Mouse (Mus musculus) layer of hippocampus, adult 11-12 months (tissue): Measurements from ENCODE around the gene Dennd1a.
"Not testable (repeated sequence)": the region's sequence is repeated elsewhere in the genome, so short reads cannot be mapped to it uniquely, and the experiment has no call there.

Experiments used
- DNase-seq: peaks from one replicate; pipeline ENCODE4 v3.0.0; 2022; ENCODE audit warnings: low spot score

The Dennd1a gene

DNA sequence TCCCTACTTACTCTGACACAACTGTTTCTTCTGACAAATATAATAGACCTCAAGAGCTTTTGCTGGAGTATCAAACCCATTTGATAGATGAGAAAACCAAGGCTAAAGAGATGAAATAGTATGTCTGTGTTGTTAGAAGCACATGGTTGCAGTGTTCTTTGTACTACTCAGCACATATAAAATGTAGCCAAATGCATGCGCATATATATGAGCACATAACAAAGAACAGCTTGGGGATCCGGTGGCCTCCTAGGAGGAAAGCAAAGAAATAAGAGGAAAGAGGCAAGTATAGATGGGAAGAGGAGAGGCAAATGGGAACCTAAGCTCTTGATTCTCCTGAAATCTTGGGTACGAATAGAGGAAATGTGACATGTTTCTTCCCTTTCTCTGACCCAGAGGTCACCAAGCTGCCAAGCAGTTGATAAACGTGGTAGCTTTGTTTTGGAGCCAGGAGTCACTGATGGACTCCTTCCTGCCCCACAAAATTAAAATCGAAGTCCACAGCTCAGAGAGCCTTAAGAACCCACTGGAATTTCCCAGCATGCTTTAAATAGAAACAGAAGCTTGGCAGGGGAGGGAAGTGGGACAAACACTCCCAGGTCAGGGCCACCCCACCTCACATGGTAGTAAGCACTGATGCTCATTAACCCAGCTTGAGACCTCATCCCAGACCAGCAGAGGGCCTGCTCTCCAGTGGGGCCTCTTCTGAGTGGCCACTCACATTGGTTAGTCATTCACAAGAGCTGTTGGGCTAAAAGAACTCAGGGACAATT lies 317.3 kb downstream of the Dennd1a start:
- DNase-seq: no peak

DNA sequence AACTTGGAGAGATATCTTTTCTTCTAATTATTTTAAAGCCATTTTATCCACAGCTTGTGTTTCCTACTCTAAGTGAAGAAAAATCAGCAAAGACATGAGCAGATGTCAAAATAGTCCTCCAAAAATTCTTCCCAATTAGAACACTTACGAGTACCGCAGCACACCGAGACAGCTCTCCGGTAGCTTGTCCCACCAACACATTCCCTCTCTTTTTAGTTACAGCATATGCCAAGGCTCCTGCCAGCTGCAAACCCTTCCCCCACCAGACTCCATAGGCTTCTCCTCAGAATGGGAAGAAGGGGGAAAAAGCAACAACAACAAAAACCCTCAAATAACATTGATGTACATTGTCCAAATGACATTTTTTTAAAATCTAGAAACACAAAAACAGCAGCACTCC lies 322.7 kb downstream of the Dennd1a start:
- DNase-seq: no peak

- DNase-seq: peak; percentile 43
These were observed 323.8 kb downstream of the Dennd1a start for GRCm38 (mm10) chr2:37963362-37963761.

- no peak for DNase-seq
These were observed 338.8 kb downstream of the Dennd1a start for GRCm38 (mm10) chr2:37948424-37948823.

- peak; percentile 35 for DNase-seq
These were observed 341.4 kb downstream of the Dennd1a start for GRCm38 (mm10) chr2:37945598-37946336.

DNA sequence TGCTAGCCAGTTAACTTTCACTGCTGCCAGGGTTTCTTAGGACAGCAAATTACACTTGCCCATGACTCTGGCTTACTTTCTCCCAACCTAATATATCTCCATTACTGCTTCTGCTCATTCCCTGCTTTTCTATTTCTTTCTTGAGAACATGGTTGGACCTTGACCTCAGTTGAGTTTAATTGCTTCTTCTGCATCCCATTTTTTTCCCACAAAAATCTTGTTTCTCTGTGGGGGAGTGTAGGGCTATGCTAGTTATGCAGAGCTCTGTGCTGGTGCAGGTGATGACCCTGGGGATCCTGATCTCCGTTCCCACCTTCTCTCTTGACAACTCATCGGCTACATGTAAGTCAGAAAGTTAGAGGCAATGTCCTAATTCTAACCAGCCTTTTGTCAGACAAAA lies 344.3 kb downstream of the Dennd1a start:
- no peak for DNase-seq

GRCm38 (mm10) chr2:37941741-37942140 lies 345.4 kb downstream of the Dennd1a start:
- no peak for DNase-seq

DNA sequence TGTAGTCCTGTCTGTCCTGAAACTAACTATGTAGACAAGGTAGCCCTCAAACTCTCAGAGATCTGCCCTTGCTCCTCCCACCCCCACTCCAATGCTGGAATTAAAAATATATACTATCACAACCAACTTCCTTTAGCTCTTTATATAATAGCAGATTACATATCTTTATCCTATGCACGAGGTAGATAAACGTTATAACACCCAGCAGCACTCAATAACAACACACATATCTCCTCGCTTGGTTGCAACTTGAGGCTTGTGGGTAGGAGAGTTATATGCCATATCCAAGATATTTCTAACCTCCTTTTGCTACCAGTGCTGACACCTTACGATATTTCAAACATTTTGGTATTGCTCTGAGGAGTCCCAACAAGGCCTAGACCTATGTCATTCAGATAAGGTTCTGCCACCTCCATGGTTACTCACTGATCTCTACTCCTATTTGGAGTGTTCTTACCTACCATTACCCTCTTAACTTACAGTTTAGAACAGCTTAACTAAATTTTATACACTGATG lies 346.3 kb downstream of the Dennd1a start:
- DNase-seq: no peak

DNA sequence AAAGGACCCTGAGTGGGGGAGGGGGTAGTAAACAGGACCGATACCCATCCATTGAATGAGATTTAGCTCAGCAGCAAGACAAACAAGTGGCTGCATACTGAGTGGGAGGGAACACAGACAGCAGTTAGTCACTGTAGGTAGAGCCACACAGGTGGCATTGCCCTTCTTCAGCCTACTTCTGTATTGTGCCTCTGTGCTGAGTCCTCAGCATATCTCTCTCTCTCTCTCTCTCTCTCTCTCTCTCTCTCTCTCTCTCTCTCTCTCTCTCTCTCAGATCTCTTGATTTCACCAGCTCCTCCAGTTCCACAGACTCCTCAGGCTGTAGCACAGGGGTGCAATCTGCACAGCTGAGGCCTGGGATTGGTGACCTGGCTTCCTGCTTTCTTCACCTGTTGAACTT lies 347.2 kb downstream of the Dennd1a start:
- DNase-seq: no peak

- not testable (repeated sequence) for DNase-seq
These were observed 350.3 kb downstream of the Dennd1a start for GRCm38 (mm10) chr2:37936922-37937321.

- no peak for DNase-seq
These were observed 354.9 kb downstream of the Dennd1a start for GRCm38 (mm10) chr2:37932240-37932639.

GRCm38 (mm10) chr2:37931018-37931930 lies 355.9 kb downstream of the Dennd1a start:
- DNase-seq: no peak

DNA sequence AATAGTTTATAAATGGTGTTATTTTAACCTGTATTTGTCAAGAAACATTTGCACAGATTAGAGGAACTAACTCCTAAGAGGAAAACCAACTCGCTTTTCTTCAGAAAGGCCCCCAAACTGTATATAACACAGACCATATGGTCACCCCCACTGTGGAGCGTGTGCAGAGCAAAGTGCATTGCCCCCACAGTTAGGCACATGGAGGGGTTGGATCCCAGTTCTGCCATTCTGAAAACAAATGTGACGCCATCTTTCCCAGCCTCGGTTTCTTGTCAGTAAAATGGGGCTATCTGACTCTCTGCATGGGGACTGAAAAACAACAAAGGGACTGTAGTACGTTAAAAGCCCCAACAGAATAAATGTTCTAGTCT lies 361.1 kb downstream of the Dennd1a start:
- no peak for DNase-seq

DNA sequence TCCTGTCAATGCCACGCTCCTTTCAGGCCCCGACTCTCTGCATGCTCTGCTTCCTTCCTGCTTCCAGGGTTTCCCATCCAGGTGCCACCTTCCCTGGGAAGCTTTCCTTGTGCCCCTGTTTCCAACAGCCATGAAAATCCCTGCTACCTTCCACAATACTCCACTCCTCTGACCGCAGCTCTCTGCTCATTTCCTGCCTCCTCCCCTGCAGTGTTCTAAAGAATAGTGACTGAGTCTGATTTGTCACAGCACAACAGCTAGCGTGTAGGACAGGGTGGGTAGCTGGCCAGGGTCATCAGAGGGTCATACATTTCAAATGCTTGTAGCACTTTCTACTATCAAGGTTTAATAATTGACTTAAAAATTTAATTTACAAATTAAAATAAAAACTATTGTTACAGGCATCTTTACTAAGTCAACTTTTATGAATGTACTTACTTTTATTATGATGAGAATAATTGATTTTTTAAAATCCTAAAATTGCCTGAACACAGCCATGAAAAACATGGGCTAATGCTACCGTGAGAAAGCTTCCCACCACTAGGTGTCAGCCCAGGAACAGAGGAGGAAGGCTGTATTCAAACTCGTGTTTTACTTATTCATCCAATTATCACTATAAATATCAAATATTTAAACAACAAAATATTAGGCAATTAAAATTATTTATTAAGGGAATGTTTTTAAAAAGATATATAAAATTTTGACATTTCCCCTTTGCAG lies 361.6 kb downstream of the Dennd1a start:
- DNase-seq: peak; percentile 63

DNA sequence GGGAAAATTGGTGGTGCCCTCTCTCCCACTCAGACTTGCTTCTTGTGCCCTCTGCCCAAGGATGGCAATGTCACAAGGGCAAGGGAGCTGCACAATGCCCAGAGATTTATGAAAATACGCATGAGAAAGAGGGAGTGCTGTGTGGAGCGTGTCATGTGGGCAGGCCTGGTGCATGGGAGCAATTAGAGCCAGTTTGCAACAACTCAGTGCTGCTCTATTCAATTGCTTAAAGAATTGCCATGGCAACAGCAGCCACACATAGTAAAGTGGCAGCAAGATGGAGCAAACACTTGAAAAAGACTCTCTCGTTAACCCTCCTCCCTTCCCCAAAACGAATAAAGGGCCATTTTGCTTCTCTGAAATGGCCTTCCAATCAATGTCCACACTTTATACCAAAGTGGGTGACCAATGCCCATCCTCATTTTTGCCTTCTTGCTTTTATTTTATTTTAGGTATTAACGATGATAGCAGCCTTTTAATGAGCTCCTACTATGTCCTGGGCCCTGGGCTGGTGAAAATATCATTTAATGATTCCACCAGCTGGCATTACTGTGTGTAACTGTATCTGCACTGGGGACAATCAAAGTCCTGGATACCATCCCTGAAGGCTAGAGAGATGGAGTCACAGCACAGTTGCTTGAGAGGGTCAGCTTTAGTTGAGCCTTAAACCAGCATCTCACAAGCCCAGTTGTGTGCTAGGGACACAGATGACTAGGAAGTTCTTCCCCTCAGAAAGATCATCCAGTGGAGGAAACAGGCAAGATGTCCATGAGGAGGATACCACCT lies 378.3 kb downstream of the Dennd1a start:
- no peak for DNase-seq

GRCm38 (mm10) chr2:37908296-37908695 lies 378.9 kb downstream of the Dennd1a start:
- DNase-seq: no peak

DNA sequence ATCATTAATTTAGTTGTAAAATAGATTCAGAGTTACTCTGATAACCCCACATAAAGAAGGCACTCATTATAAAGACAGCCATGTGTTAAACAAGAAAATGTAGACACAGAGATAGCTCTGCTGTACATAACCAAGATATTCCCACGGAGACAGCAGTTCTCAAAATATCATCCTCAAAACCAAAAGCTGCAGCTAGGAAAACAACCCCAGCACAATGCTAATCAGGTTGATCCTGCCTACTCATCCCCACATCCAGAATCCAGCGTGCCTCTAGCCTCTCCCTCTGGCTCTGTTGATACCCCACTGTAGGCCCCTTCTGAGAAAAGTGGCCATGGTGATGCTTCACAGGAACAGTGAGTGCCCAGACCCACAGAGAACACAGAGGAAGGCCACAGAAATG lies 380.9 kb downstream of the Dennd1a start:
- DNase-seq: no peak

DNA sequence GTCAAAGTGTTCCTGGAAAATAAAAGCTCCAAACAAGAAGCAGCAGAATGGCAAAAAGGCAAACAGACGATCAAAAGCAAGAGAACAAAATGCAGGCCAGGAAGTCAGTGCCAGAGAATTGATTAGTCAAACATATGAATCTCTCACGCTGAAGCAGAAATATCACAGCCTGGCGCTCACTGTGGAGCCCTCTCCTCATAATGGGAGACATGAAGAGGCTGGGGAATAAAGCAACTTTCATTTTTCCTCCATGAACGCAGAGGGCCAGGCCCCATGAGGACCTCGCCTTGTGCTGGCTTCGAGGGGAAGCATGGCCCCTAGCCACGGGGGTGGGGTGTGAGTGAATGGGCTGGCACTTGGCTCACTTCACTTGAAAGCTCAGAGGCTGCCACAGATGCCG lies 383.9 kb downstream of the Dennd1a start:
- DNase-seq: no peak

- no peak for DNase-seq
These were observed 404.0 kb downstream of the Dennd1a start for GRCm38 (mm10) chr2:37883214-37883613.

GRCm38 (mm10) chr2:37881262-37881913 lies 405.8 kb downstream of the Dennd1a start:
- no peak for DNase-seq
